Mouse (Mus musculus): ENCODE measurements around the gene Plxdc1. TPM values are rescaled to one million over a fixed set of nuclear protein-coding genes. Genes with fewer than 3 reads are reported as not detected.

Plxdc1 gene
- polyA plus RNA-seq, 1 experiment, result 11.9 TPM

DNA sequence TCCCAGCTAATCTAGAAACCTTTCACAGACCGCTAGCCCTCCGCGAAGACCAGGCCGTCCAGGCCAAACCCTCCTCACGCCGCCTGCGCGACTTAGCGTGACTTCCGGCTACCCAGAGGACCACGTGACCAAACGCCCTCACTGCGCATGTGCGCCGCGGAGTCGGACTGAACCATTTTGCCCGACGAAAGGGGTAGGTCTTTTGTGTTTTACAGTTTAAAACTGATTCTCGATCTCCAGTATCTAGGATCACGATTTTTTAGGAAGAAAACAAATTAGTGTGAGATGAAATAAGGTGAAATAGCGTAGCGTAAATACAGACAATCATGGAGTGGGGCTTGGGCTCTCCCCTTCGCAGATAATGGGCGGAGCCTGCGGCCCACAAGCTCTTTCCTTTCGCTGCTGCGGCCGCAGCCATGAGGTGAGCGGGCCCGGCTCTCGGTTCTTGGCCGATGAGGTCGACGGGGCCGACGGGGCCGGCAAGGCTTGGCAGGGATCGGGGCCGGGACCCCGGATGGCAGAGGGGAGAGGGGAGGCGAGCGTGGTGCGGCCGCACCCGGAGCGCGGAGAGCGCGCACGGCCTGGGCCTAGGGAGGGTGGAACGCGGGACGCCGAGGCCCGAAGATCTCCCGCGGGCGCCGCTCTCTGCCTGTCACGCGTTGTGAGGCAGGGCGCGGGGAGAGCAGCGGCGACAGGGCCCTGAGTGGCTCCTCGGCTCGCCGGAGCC is 40.5 kb upstream of the Plxdc1 start, which contains the start of gene Rpl19:
TSS of gene Rpl19 (plus strand) at position 141 of the 727 bp plus-strand sequence.
- peaks cover 1% of the 10 kb centered on the region; the same call in 1 of the 2 replicates for H3K4me1 ChIP-seq (ENCODE audit: control insufficient read depth, insufficient read depth, low read length)
- peak within 1 kb of the TSS; percentile 77 for H3K27ac ChIP-seq (ENCODE audit: control insufficient read depth, insufficient read depth, low read depth, low read length, poor library complexity)
- H3K4me3 ChIP-seq (replicated peaks; ENCODE audit: control insufficient read depth, low read depth, low read length), result peak within 1 kb of the TSS; percentile 91
- under 1% methylated on average over 69 of the region's 69 CpGs for WGBS
- no peak for TF ChIP-seq CTCF (IDR thresholded peaks at IDR 0.05; ENCODE audit: control insufficient read depth, insufficient read depth, low read length)
- peak; percentile 97 for TF ChIP-seq POLR2A (IDR thresholded peaks at IDR 0.05; ENCODE audit: borderline replicate concordance, control insufficient read depth, low read depth, low read length)

DNA sequence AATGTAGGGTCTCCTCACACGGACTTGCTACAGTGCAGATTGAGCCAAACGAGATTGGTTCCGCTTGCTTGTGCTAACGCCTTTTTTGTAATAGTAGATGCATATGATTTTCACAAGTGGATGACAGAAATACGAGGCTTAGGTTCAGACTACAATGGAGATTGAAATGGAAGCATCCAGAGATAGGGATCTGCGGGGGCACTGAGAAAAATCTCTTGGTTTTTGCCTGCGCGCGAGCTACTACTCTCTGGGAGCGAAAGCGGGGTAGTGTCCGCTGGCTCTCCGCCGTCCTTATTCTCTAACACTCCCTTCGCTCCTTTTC is 40.0 kb upstream of the Plxdc1 start:
- 10% methylated on average over 15 of the region's 15 CpGs for WGBS
- H3K4me1 ChIP-seq (ENCODE audit: control insufficient read depth, insufficient read depth, low read length), result peaks cover 1% of the 10 kb centered on the region; the same call in 1 of the 2 replicates
- no peak for TF ChIP-seq POLR2A (IDR thresholded peaks at IDR 0.05; ENCODE audit: borderline replicate concordance, control insufficient read depth, low read depth, low read length)
- no peak for TF ChIP-seq CTCF (IDR thresholded peaks at IDR 0.05; ENCODE audit: control insufficient read depth, insufficient read depth, low read length)
- peak overlapping the region; percentile 91 for H3K4me3 ChIP-seq (replicated peaks; ENCODE audit: control insufficient read depth, low read depth, low read length)
- peak overlapping the region; percentile 66 for H3K27ac ChIP-seq (ENCODE audit: control insufficient read depth, insufficient read depth, low read depth, low read length, poor library complexity)

DNA sequence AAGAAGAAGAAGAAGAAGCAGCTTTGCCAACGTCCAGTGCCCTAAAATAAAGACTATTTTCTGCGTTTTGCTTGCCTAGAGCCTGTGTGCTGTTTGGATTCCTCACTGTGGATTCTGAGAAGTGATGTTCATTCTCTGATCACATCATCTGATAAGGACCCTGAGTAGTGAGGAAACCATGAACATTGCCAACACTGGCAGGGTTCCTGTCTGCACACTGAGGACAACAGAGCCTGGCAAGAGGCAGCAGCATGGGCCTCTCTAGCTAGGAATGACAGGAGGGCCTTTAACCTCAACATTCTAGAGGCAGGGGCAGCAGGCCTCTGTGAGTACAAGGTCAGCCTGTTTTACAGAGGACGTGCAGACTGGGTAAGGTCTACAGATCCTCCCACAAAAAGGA is 38.3 kb upstream of the Plxdc1 start:
- H3K4me1 ChIP-seq (ENCODE audit: control insufficient read depth, insufficient read depth, low read length), result peaks cover 1% of the 10 kb centered on the region; the same call in 1 of the 2 replicates
- 59% methylated on average over 3 of the region's 3 CpGs for WGBS
- TF ChIP-seq POLR2A (IDR thresholded peaks at IDR 0.05; ENCODE audit: borderline replicate concordance, control insufficient read depth, low read depth, low read length) (no peak), CTCF (IDR thresholded peaks at IDR 0.05; ENCODE audit: control insufficient read depth, insufficient read depth, low read length) (no peak)
- no peak overlapping the region for H3K4me3 ChIP-seq (replicated peaks; ENCODE audit: control insufficient read depth, low read depth, low read length)
- H3K27ac ChIP-seq (ENCODE audit: control insufficient read depth, insufficient read depth, low read depth, low read length, poor library complexity), result no peak overlapping the region

DNA sequence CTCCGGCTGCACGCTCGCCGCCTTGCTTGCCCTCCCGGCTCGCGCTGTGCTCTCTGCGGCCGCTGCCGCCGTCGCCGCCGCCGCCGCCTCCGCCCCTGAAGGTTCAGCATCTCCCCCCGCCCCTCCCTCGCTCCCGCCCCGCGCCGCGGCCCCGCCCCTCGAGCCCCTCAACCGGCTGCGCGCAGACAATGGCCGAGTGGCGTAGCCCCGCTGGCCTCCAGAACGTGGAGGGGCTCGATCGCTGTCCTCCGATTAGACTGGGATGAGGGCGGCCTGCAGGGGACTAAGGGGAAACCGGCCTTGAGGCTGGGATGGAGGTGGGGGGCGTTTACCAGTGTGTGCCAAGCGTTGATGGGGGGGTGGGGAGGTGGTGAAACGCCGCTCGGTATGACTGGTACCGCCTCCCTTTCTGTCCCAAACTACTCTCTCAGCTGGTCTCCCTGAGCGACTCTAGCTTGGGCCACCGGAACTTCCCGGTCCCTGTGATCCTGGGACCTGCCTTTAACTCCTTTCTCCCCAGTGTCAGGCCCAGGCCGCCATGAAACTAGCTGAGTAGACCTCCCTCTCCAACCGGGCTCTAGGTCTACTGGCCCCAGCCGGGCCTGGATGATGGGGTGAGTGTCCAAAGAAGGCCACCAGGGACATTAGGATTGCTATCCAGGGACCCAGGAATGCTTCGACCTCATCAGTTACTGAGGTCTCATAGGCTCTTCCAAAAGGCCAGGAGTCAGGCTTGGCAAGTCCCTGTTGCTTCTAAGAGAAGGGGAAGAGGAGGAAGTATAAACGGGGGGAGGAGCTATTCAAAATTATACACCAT is 36.5 kb upstream of the Plxdc1 start, which contains the start of gene Cacnb1:
TSS of gene Cacnb1 (minus strand) at position 480 of the 817 bp plus-strand sequence.
- TF ChIP-seq CTCF (IDR thresholded peaks at IDR 0.05; ENCODE audit: control insufficient read depth, insufficient read depth, low read length) (no peak), POLR2A (IDR thresholded peaks at IDR 0.05; ENCODE audit: borderline replicate concordance, control insufficient read depth, low read depth, low read length) (peak; percentile 16; the same call in 1 of the 2 replicates)
- 1% methylated on average over 52 of the region's 52 CpGs for WGBS
- Histone ChIP-seq H3K27ac (ENCODE audit: control insufficient read depth, insufficient read depth, low read depth, low read length, poor library complexity) (peak within 1 kb of the TSS; percentile 39), H3K4me1 (ENCODE audit: control insufficient read depth, insufficient read depth, low read length) (peaks cover 1% of the 10 kb centered on the region; the same call in 1 of the 2 replicates), H3K4me3 (replicated peaks; ENCODE audit: control insufficient read depth, low read depth, low read length) (peak within 1 kb of the TSS; percentile 65)

DNA sequence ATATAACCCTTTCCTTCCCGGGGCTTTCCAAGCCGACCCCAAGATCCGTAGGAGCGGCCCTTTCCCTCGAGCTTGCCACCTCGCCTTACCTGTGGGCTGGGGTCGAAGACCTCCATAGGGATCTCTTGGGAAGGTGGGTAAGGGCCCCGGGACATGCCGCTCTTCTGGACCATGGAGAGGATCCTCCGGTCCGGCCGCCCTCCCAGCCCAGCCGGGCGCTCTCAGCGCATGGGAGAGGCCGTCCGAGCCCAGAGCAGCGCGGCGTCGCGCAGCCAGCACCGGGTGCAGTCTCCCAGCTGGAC is 36.0 kb upstream of the Plxdc1 start:
- no peak for TF ChIP-seq CTCF (IDR thresholded peaks at IDR 0.05; ENCODE audit: control insufficient read depth, insufficient read depth, low read length)
- no peak for TF ChIP-seq POLR2A (IDR thresholded peaks at IDR 0.05; ENCODE audit: borderline replicate concordance, control insufficient read depth, low read depth, low read length)
- peak overlapping the region; percentile 58 for H3K4me3 ChIP-seq (replicated peaks; ENCODE audit: control insufficient read depth, low read depth, low read length)
- peaks cover 1% of the 10 kb centered on the region; the same call in 1 of the 2 replicates for H3K4me1 ChIP-seq (ENCODE audit: control insufficient read depth, insufficient read depth, low read length)
- H3K27ac ChIP-seq (ENCODE audit: control insufficient read depth, insufficient read depth, low read depth, low read length, poor library complexity), result peak overlapping the region; percentile 39; the same call in 1 of the 2 replicates
- WGBS, result under 1% methylated on average over 23 of the region's 23 CpGs

DNA sequence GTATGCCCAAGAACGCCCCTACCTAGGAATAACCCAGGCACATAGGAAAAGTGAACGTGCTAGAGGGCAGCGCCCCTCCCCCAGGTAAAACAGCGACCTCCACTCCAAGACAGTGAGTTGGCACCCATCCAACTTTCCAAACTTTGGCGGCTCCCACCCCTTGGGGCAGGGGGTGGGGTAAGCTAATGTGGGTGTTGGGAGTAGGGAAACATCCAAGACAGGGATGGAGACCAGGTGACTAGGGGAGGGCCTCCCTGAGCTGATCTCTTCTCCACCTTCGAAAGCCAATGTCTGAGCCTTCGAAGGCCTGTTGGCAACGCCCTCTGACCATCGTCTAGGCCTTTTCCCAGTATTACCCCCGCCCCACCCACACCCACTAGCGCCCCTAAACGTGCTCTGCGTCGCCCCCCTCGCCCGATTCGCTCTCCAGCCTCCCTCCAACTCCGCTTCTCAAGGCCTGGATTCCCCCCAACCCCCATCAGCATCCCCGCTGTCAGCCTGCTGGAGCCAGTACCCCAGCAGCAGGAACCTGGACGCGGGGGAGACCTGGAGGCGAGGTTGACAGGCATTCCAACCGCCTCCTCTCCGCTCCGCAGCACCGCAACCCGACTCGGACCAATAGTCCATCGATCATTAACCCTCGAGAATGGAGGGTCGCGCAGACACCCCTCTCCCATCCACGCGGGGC is 35.5 kb upstream of the Plxdc1 start:
- peak overlapping the region; percentile 58 for H3K4me3 ChIP-seq (replicated peaks; ENCODE audit: control insufficient read depth, low read depth, low read length)
- 9% methylated on average over 34 of the region's 34 CpGs for WGBS
- H3K4me1 ChIP-seq (ENCODE audit: control insufficient read depth, insufficient read depth, low read length), result peaks cover 1% of the 10 kb centered on the region; the same call in 1 of the 2 replicates
- no peak for TF ChIP-seq POLR2A (IDR thresholded peaks at IDR 0.05; ENCODE audit: borderline replicate concordance, control insufficient read depth, low read depth, low read length)
- TF ChIP-seq CTCF (IDR thresholded peaks at IDR 0.05; ENCODE audit: control insufficient read depth, insufficient read depth, low read length), result no peak
- no peak overlapping the region for H3K27ac ChIP-seq (ENCODE audit: control insufficient read depth, insufficient read depth, low read depth, low read length, poor library complexity)

DNA sequence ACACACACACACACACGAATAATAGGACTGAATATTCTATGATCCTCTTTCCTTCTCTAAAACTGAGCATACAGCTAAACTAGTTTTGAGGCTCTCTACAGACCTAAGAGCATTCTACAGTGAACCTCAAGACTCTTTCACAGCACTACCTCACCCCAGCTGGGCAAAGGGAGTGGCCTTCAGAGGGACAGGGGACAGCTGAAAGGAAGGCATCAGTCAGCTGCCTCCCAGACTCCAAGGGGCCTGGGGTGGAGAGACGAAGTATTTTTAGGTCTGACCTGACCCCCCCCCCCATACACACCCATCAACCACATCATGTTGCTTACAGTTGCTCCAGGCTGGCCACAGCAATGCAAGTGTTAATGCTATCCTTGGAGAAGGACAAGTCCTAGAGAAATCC is 34.9 kb upstream of the Plxdc1 start:
- 14% methylated on average over 2 of the region's 2 CpGs for whole genome bisulfite sequencing
- H3K4me1 ChIP-seq (ENCODE audit: control insufficient read depth, insufficient read depth, low read length), result peaks cover 1% of the 10 kb centered on the region; the same call in 1 of the 2 replicates
- H3K27ac ChIP-seq (ENCODE audit: control insufficient read depth, insufficient read depth, low read depth, low read length, poor library complexity), result no peak overlapping the region
- TF ChIP-seq CTCF (IDR thresholded peaks at IDR 0.05; ENCODE audit: control insufficient read depth, insufficient read depth, low read length), result no peak
- no peak for TF ChIP-seq POLR2A (IDR thresholded peaks at IDR 0.05; ENCODE audit: borderline replicate concordance, control insufficient read depth, low read depth, low read length)
- no peak overlapping the region for H3K4me3 ChIP-seq (replicated peaks; ENCODE audit: control insufficient read depth, low read depth, low read length)

DNA sequence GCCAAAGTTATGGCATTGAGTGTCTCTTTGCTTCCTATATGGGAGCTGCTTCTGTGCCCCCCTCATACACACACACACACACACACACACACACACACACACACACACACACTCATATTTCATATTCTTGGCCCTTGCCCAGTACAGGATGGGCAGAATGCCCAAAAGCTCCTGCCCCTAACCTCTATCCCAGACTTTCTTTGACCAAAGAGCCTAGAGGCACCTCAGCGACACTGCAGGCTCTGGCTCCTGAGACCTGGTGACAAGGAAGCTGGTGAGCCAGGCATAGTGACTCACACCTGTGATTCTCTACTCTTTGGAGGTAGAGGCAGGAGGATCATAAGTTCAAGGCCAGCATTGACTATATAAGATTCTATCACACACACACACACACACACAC is 34.5 kb upstream of the Plxdc1 start:
- TF ChIP-seq CTCF (IDR thresholded peaks at IDR 0.05; ENCODE audit: control insufficient read depth, insufficient read depth, low read length), result no peak
- TF ChIP-seq POLR2A (IDR thresholded peaks at IDR 0.05; ENCODE audit: borderline replicate concordance, control insufficient read depth, low read depth, low read length), result no peak
- peaks cover 1% of the 10 kb centered on the region; the same call in 1 of the 2 replicates for H3K4me1 ChIP-seq (ENCODE audit: control insufficient read depth, insufficient read depth, low read length)
- H3K4me3 ChIP-seq (replicated peaks; ENCODE audit: control insufficient read depth, low read depth, low read length), result no peak overlapping the region
- WGBS, result 62% methylated on average over 1 of the region's 1 CpGs
- no peak overlapping the region for H3K27ac ChIP-seq (ENCODE audit: control insufficient read depth, insufficient read depth, low read depth, low read length, poor library complexity)
